Mouse (Mus musculus) MEL (cell line): ENCODE data around the gene Pde4b. TPM values are rescaled to one million over a fixed set of nuclear protein-coding genes. Genes with fewer than 3 reads are reported as not detected.

Experiments
- DNase-seq: peaks from one replicate; pipeline ENCODE4 v3.0.0; 2011; ENCODE audit warnings: low read depth, low spot score
- H3K27ac ChIP-seq: 2 replicates; pipeline ENCODE4 v1.5.1; 2012; ENCODE audit warnings: low read depth, mild to moderate bottlenecking, control low read depth, low read length, moderate library complexity; ENCODE audit not compliant: control insufficient read depth
- H3K27me3 ChIP-seq, 2 experiments: fragments of 150-350 bp in 1 of 2; sonication (generic) in 1 of 2; 2 replicates each; pipeline ENCODE4 v1.6.1; 2012; ENCODE audit warnings: low read length in 2 of 2, mild to moderate bottlenecking in 2 of 2, improper control_type of control experiment in 1 of 2, moderate library complexity in 1 of 2; ENCODE audit not compliant: insufficient read depth in 2 of 2, control insufficient read depth in 1 of 2
- H3K36me3 ChIP-seq, 2 experiments: 2 replicates each; pipeline ENCODE4 v1.6.1; 2012 to 2014; ENCODE audit warnings: low read length in 2 of 2, improper control_type of control experiment in 1 of 2, inconsistent platforms in 1 of 2, mild to moderate bottlenecking in 1 of 2; ENCODE audit not compliant: insufficient read depth in 2 of 2, control insufficient read depth in 1 of 2
- H3K4me1 ChIP-seq, 2 experiments: fragments of 150-350 bp in 1 of 2; sonication (generic) in 1 of 2; 2 replicates each; pipeline ENCODE4 v1.6.1; 2012; ENCODE audit warnings: low read length in 2 of 2, improper control_type of control experiment in 1 of 2, mild to moderate bottlenecking in 1 of 2; ENCODE audit not compliant: insufficient read depth in 2 of 2, control insufficient read depth in 1 of 2
- H3K4me3 ChIP-seq, 2 experiments: fragments of 150-350 bp in 1 of 2; sonication (generic) in 1 of 2; 2 replicates each; pipeline ENCODE4 v1.5.1; 2012; ENCODE audit warnings: low read depth in 2 of 2, low read length in 2 of 2, mild to moderate bottlenecking in 2 of 2, moderate library complexity in 2 of 2, control low read depth in 1 of 2, improper control_type of control experiment in 1 of 2; ENCODE audit not compliant: control insufficient read depth in 1 of 2, insufficient read depth in 1 of 2
- H3K79me2 ChIP-seq: 2 replicates; pipeline ENCODE4 v1.6.1; 2012; ENCODE audit warnings: mild to moderate bottlenecking, low read length, moderate library complexity; ENCODE audit not compliant: control insufficient read depth, poor library complexity, insufficient read depth
- H3K9ac ChIP-seq: 2 replicates; pipeline ENCODE4 v1.6.1; 2012; ENCODE audit warnings: low read depth, mild to moderate bottlenecking, control low read depth, low read length, moderate library complexity; ENCODE audit not compliant: control insufficient read depth, poor library complexity, severe bottlenecking
- H3K9me3 ChIP-seq: fragments of 150-350 bp; sonication (generic); replicated peaks from 2 replicates; pipeline ENCODE4 v1.6.1; 2012; ENCODE audit warnings: mild to moderate bottlenecking, low read length, improper control_type of control experiment, moderate library complexity; ENCODE audit not compliant: insufficient read depth
- BHLHE40 ChIP-seq: IDR thresholded peaks from 2 replicates; pipeline ENCODE4 v1.6.1; 2012; ENCODE audit warnings: low read depth, mild to moderate bottlenecking, inconsistent platforms, low read length, improper control_type of control experiment, borderline replicate concordance
- CHD2 ChIP-seq: IDR thresholded peaks from 2 replicates; pipeline ENCODE4 v1.6.1; 2011; ENCODE audit warnings: low read length, improper control_type of control experiment
- EP300 ChIP-seq, 2 experiments: IDR thresholded peaks; 2 replicates each; pipeline ENCODE4 v1.6.1; 2011; ENCODE audit warnings: improper control_type of control experiment in 2 of 2, low read length in 2 of 2, low read depth in 1 of 2, mild to moderate bottlenecking in 1 of 2
- GATA1 ChIP-seq: IDR thresholded peaks from 2 replicates; pipeline ENCODE4 v1.6.1; 2011; ENCODE audit warnings: low read depth, low read length, improper control_type of control experiment
- HCFC1 ChIP-seq: IDR thresholded peaks from 2 replicates; pipeline ENCODE4 v1.6.1; 2012; ENCODE audit warnings: low read depth, mild to moderate bottlenecking, inconsistent platforms, low read length, improper control_type of control experiment, moderate library complexity
- KAT2A ChIP-seq: conservative IDR thresholded peaks from 2 replicates; pipeline ENCODE4 v1.6.1; 2012; ENCODE audit warnings: low read depth, low read length, improper control_type of control experiment, inconsistent platforms
- MAFK ChIP-seq: IDR thresholded peaks from 2 replicates; pipeline ENCODE4 v1.6.1; 2011; ENCODE audit warnings: low read depth, mild to moderate bottlenecking, low read length, improper control_type of control experiment, borderline replicate concordance
- MAZ ChIP-seq: IDR thresholded peaks from 2 replicates; pipeline ENCODE4 v1.6.1; 2012; ENCODE audit warnings: low read depth, mild to moderate bottlenecking, inconsistent platforms, low read length, improper control_type of control experiment
- MEF2A ChIP-seq: IDR thresholded peaks from 2 replicates; pipeline ENCODE4 v1.6.1; 2014; ENCODE audit warnings: low read depth, mild to moderate bottlenecking, inconsistent platforms, low read length, improper control_type of control experiment; ENCODE audit not compliant: poor library complexity, insufficient replicate concordance, severe bottlenecking; ENCODE audit errors: extremely low read depth
- MXI1 ChIP-seq: IDR thresholded peaks from 2 replicates; pipeline ENCODE4 v1.6.1; 2011; ENCODE audit warnings: mild to moderate bottlenecking, low read depth, low read length, improper control_type of control experiment
- NELFE ChIP-seq: IDR thresholded peaks from 2 replicates; pipeline ENCODE4 v1.6.1; 2011; ENCODE audit warnings: low read depth, low read length, improper control_type of control experiment
- NRF1 ChIP-seq: IDR thresholded peaks from 2 replicates; pipeline ENCODE4 v1.6.1; 2014; ENCODE audit warnings: low read depth, mild to moderate bottlenecking, inconsistent platforms, low read length, improper control_type of control experiment, moderate library complexity; ENCODE audit not compliant: poor library complexity, insufficient read depth, severe bottlenecking
- POLR2AphosphoS5 ChIP-seq: IDR thresholded peaks from 2 replicates; pipeline ENCODE4 v1.6.1; 2012; ENCODE audit warnings: low read depth, borderline replicate concordance, mild to moderate bottlenecking, inconsistent platforms, low read length, moderate library complexity, mixed read lengths
- RCOR1 ChIP-seq: IDR thresholded peaks from 2 replicates; pipeline ENCODE4 v1.6.1; 2012; ENCODE audit warnings: low read depth, mild to moderate bottlenecking, inconsistent platforms, low read length, improper control_type of control experiment
- SMC3 ChIP-seq: IDR thresholded peaks from 2 replicates; pipeline ENCODE4 v1.6.1; 2011; ENCODE audit warnings: low read depth, low read length, improper control_type of control experiment
- UBTF ChIP-seq: IDR thresholded peaks from 2 replicates; pipeline ENCODE4 v1.6.1; 2012; ENCODE audit warnings: low read depth, mild to moderate bottlenecking, inconsistent platforms, low read length, improper control_type of control experiment, moderate library complexity, borderline replicate concordance; ENCODE audit not compliant: insufficient read depth
- USF1 ChIP-seq: IDR thresholded peaks from 2 replicates; pipeline ENCODE4 v1.6.1; 2014; ENCODE audit warnings: low read depth, mild to moderate bottlenecking, inconsistent platforms, low read length, improper control_type of control experiment, moderate library complexity
- ZKSCAN1 ChIP-seq: IDR thresholded peaks from 2 replicates; pipeline ENCODE4 v1.6.1; 2012; ENCODE audit warnings: low read depth, mild to moderate bottlenecking, inconsistent platforms, low read length, improper control_type of control experiment, moderate library complexity
- polyA plus RNA-seq, 2 experiments: library from polyadenylated mRNA; stranded (reverse) in 1 of 2; unstranded in 1 of 2; fragments of >175 nt in 1 of 2; fragments of >200 nt in 1 of 2; gene quantifications; 2 replicates each; pipeline versions ENCODE4 v1.2.1 to v1.2.4; 2012; ENCODE audit warnings: low replicate concordance in 2 of 2, low read depth in 1 of 2; ENCODE audit not compliant: insufficient read length in 2 of 2, insufficient read depth in 1 of 2, missing spikeins in 1 of 2
- total RNA-seq: library from RNA; depleted of rRNA; stranded (reverse); fragments of 300-350 nt; gene quantifications from 2 replicates; pipeline ENCODE4 v1.2.3, GENCODE M21; 2012

Gene Pde4b
- total and polyA plus RNA-seq, 3 experiments, result 2.7 to 6.0 TPM; not detected in 1

DNA sequence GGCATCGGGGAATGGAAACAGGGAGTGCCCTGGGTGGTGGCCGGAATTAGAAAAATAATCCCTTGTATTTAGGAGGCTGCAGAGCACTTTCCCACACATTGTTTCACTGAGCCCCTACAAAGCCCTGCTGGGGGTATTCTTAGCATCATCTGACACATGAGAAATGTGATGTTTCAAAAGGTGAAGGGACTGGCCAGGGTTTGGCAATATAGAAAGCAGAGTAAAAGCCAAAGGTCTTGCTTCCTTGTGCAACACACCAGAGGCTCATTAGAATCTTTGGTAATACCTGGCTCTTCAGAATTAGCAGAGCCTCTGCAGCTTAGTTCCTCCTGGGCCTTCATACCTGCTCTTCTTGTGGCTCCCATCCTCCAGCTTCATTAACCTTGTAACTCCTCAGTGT is 451.4 kb downstream of the Pde4b start:
- TF ChIP-seq GATA1, result no peak
- TF ChIP-seq KAT2A, result no peak
- no peak for TF ChIP-seq POLR2AphosphoS5
- TF ChIP-seq MXI1, result no peak
- no peak for TF ChIP-seq EP300 (IDR thresholded peaks at IDR 0.05; ENCODE audit: low read depth in 1 of 2, low read length in 2 of 2)
- TF ChIP-seq RCOR1, result no peak
- TF ChIP-seq MAZ, result no peak
- no peak for TF ChIP-seq MAFK
- TF ChIP-seq SMC3, result no peak
- TF ChIP-seq HCFC1, result no peak
- TF ChIP-seq BHLHE40, result no peak
- TF ChIP-seq ZKSCAN1, result no peak
- Histone ChIP-seq H3K4me3 (no peak overlapping the region), H3K4me1 (no peaks in the 10 kb centered on the region; a peak in 1 of 4 replicates), H3K27ac (no peak overlapping the region), H3K36me3 (no peaks in the 10 kb centered on the region; a peak in 1 of 4 replicates), H3K27me3 (peaks cover 0 to 3% of the 10 kb centered on the region in 2 experiments; a peak in 3 of 4 replicates), H3K79me2 (no peaks in the 10 kb centered on the region), H3K9ac (no peak overlapping the region), H3K9me3 (no peaks in the 10 kb centered on the region)
- DNase-seq, result no peak

DNA sequence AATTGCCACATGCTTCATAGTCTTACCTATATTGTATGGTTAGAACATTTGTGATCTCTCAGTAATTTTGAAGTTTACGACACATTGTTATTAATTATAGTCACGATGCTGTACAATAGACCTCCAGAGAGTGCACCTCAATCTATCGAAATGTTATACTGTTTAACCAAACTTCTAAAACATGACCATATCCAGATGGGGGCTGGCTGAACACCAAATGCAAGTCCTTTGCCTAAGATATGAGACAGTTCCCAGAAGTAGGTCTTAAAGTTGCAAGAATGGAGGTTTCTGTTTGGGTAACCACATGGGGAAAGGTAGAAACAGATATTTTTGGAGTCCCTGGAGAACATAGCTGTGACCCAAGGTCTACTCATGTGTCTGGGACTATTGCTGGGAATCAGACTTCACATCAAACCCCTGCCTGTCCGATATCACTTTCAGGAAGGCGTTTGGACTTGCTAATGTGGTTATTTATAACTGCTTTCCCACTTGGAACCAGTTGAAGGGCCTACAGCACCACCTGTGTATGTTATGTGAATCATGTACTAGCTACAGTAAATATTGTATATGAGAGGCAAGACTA is 452.3 kb downstream of the Pde4b start:
- Histone ChIP-seq H3K36me3 (no peaks in the 10 kb centered on the region), H3K4me3 (no peak overlapping the region), H3K4me1 (no peaks in the 10 kb centered on the region), H3K9me3 (no peaks in the 10 kb centered on the region), H3K27ac (no peak overlapping the region), H3K9ac (no peak overlapping the region), H3K27me3 (peaks cover 0 to 3% of the 10 kb centered on the region in 2 experiments; a peak in 3 of 4 replicates), H3K79me2 (no peaks in the 10 kb centered on the region)
- TF ChIP-seq EP300 (IDR thresholded peaks at IDR 0.05; ENCODE audit: low read depth in 1 of 2, low read length in 2 of 2) (no peak), HCFC1 (no peak), UBTF (no peak), CHD2 (no peak), USF1 (no peak), NRF1 (no peak), NELFE (no peak), MEF2A (no peak)
- no peak for DNase-seq
